Mouse (Mus musculus) midbrain, postnatal 0 days (tissue): ENCODE measurements around the gene Kat7. TPM values are rescaled to one million over a fixed set of nuclear protein-coding genes. Genes with fewer than 3 reads are reported as not detected.

Source experiments
- ATAC-seq: fragments of 200-750 bp; cut with Nextera tagmentation; 2 replicates; pipeline ENCODE4 v1.8.0; 2017; ENCODE audit warnings: moderate number of reproducible peaks, mild to moderate bottlenecking, moderate TSS enrichment, moderate library complexity; ENCODE audit not compliant: low FRiP score
- DNase-seq: peaks from one replicate; pipeline ENCODE4 v3.0.0-alpha.2; 2015; ENCODE audit warnings: low spot score
- H3K27ac ChIP-seq: fragments of 300-500 bp; sonication (generic); 2 replicates; pipeline ENCODE4 v1.5.1; 2014; ENCODE audit warnings: low read depth, mild to moderate bottlenecking, low read length, mixed read lengths
- H3K27me3 ChIP-seq: fragments of 300-500 bp; sonication (generic); 2 replicates; pipeline ENCODE4 v1.6.1; 2014; ENCODE audit warnings: low read length, control low read depth, mixed read lengths; ENCODE audit not compliant: insufficient read depth
- H3K36me3 ChIP-seq: fragments of 300-500 bp; sonication (generic); 2 replicates; pipeline ENCODE4 v1.6.1; 2014; ENCODE audit warnings: low read length, control low read depth, mixed read lengths; ENCODE audit not compliant: insufficient read depth
- H3K4me1 ChIP-seq: fragments of 300-500 bp; sonication (generic); 2 replicates; pipeline ENCODE4 v1.6.1; 2014; ENCODE audit warnings: mild to moderate bottlenecking, control low read depth, antibody characterized with exemption, low read length, mixed read lengths; ENCODE audit not compliant: insufficient read depth
- H3K4me2 ChIP-seq: fragments of 300-500 bp; sonication (generic); 2 replicates; pipeline ENCODE4 v1.6.1; 2014; ENCODE audit warnings: low read depth, mild to moderate bottlenecking, low read length, mixed read lengths; ENCODE audit not compliant: poor library complexity, severe bottlenecking
- H3K4me3 ChIP-seq: fragments of 300-500 bp; sonication (generic); 2 replicates; pipeline ENCODE4 v1.5.1; 2014; ENCODE audit warnings: low read depth, mild to moderate bottlenecking, low read length, moderate library complexity
- H3K9ac ChIP-seq: fragments of 300-500 bp; sonication (generic); replicated peaks from 2 replicates; pipeline ENCODE4 v1.6.1; 2014; ENCODE audit warnings: mild to moderate bottlenecking, low read length, moderate library complexity, mixed read lengths; ENCODE audit not compliant: poor library complexity, severe bottlenecking
- H3K9me3 ChIP-seq: fragments of 300-500 bp; sonication (generic); 2 replicates; pipeline ENCODE4 v1.6.1; 2016; ENCODE audit warnings: low read length, control low read depth
- CTCF ChIP-seq: IDR thresholded peaks from 2 replicates; pipeline ENCODE4 v1.5.1; 2016; ENCODE audit warnings: antibody characterized with exemption, mild to moderate bottlenecking
- WGBS: fragments of 180-500 bp; shearing (Covaris S2); extraction: QIAGEN DNeasy Blood & Tissue Kit; methylation state at CpG from one replicate; pipeline ENCODE4 v1.1.7; 2014; 5-methylcytosine and 5-hydroxymethylcytosine counted together
- polyA plus RNA-seq: library from polyadenylated mRNA; unstranded; fragments of >200 nt; fragmentation: Nextera tagmentation; extraction: Ambion mirVana; gene quantifications from 2 replicates; pipeline ENCODE4 v1.2.1, GENCODE M21; 2015
- total RNA-seq: library from RNA; depleted of rRNA; stranded (reverse); fragments of >200 nt; gene quantifications from 2 replicates; pipeline ENCODE4 v1.2.3, GENCODE M21; 2014

The Kat7 gene
- total and polyA plus RNA-seq, 2 experiments from 2014 or later = 72.5 to 72.7 TPM

GRCm38 (mm10) chr11:95258490-95258889 lies 51.6 kb downstream of the Kat7 start:
- Histone ChIP-seq H3K9me3 (no peaks in the 10 kb centered on the region), H3K9ac (peak overlapping the region; percentile 78), H3K4me3 (peak overlapping the region; percentile 58), H3K4me1 (no peaks in the 10 kb centered on the region), H3K27ac (0 out of 2 replicates have a peak overlapping the region, but pooled peaks have one; percentile 32), H3K36me3 (no peaks in the 10 kb centered on the region), H3K27me3 (no peaks in the 10 kb centered on the region), H3K4me2 (peak overlapping the region; percentile 88)
- peak; percentile 65 for TF ChIP-seq CTCF
- peak; percentile 55; the same call in 1 of the 2 replicates for ATAC-seq
- peak; percentile 62 for DNase-seq
- WGBS = under 1% methylated on average over 25 of the region's 26 CpGs

- H3K27ac ChIP-seq = no peak overlapping the region
- TF ChIP-seq CTCF = no peak
- peak overlapping the region; percentile 58; the same call in 1 of the 2 replicates for H3K4me3 ChIP-seq
- 67% methylated on average over 4 of the region's 4 CpGs for WGBS
- H3K4me2 ChIP-seq = peak overlapping the region; percentile 88
- no peak overlapping the region for H3K9ac ChIP-seq
- no peaks in the 10 kb centered on the region for H3K27me3 ChIP-seq
- no peak for DNase-seq
- H3K4me1 ChIP-seq = no peaks in the 10 kb centered on the region
- ATAC-seq = no peak
- H3K9me3 ChIP-seq = no peaks in the 10 kb centered on the region
- H3K36me3 ChIP-seq = no peaks in the 10 kb centered on the region
Observed at GRCm38 (mm10) chr11:95257930-95258329, 52.1 kb downstream of the Kat7 start.

DNA sequence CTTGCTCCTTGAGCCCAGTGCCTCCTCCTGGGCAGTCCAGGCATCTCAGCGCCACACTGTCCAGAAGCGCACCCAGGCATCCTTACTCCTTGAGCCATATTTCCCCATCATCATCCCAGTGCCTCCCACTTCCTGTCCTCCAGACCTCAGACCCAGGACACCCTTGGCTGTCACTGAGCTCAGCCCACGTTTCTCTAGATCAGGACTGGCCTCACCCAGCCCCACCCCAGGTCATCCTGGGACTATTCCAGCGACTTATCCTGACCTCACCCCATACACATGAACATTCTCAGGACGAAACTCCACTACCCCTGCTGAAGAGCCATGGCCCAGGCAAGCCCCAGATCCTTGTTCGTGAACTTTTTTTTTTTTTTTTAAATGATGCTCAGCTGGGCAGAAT lies 54.3 kb downstream of the Kat7 start:
- H3K4me3 ChIP-seq = no peak overlapping the region
- ATAC-seq = no peak

DNA sequence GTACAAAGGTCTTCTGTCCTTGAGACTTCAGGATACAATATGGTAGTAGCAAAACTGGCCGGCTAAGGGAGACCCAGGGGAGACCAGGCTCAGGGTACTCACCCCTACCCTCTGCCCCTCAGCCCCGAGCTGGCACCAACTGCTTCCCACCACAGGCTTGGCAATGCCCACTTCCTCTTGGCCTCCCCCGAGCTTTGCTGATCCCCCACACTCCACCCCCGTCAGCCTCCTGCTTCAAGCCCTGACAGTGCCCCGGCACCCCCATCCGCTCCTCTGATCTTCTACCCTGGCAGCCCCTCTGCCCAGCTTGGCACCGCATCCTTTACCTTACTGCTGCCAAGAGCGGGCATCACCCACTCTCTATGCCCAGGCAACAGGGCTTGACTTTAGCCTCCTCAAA lies 55.9 kb downstream of the Kat7 start:
- no peak overlapping the region for H3K4me3 ChIP-seq
- DNase-seq (peak; percentile 52), ATAC-seq (no peak)
- no peaks in the 10 kb centered on the region for H3K36me3 ChIP-seq
- H3K4me1 ChIP-seq = no peaks in the 10 kb centered on the region
- H3K9ac ChIP-seq = no peak overlapping the region
- 74% methylated on average over 8 of the region's 8 CpGs for WGBS
- no peaks in the 10 kb centered on the region for H3K9me3 ChIP-seq
- H3K27ac ChIP-seq = no peak overlapping the region
- H3K4me2 ChIP-seq = no peak overlapping the region
- H3K27me3 ChIP-seq = peaks cover 4% of the 10 kb centered on the region; the same call in 1 of the 2 replicates
- TF ChIP-seq CTCF = no peak

More for the DNA sequence above, 54.3 kb downstream of the Kat7 start:
- 78% methylated on average over 6 of the region's 6 CpGs for WGBS
- H3K4me2 ChIP-seq = no peak overlapping the region
- H3K4me1 ChIP-seq = no peaks in the 10 kb centered on the region
- H3K27ac ChIP-seq = no peak overlapping the region
- no peaks in the 10 kb centered on the region for H3K36me3 ChIP-seq
- no peaks in the 10 kb centered on the region for H3K9me3 ChIP-seq
- DNase-seq = no peak
- no peak overlapping the region for H3K9ac ChIP-seq
- TF ChIP-seq CTCF = no peak
- H3K27me3 ChIP-seq = no peaks in the 10 kb centered on the region

DNA sequence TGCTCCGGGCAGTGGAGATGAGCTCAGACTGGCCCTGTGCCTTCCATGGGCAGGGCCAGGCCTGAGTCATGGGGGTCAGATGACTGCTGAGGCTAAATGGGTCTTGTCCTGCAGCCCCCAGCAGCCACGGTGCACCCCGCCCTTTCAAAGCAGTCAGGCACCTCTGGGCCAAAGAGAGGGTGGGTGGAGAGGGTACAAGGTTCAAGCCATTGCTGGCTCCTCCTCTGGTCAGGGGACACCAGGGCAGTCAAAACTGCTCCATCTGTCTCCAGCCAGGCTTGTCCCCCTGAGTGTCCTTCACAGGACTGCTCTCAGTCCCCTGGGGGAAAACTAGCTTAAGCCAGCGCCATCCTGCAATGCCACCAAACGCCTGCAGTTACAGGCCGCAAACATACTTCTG lies 57.9 kb downstream of the Kat7 start:
- ATAC-seq = no peak
- no peak overlapping the region for H3K9ac ChIP-seq
- H3K9me3 ChIP-seq = no peaks in the 10 kb centered on the region
- peaks cover 4% of the 10 kb centered on the region; the same call in 1 of the 2 replicates for H3K27me3 ChIP-seq
- H3K36me3 ChIP-seq = no peaks in the 10 kb centered on the region
- no peak for TF ChIP-seq CTCF
- 75% methylated on average over 6 of the region's 6 CpGs for WGBS
- H3K27ac ChIP-seq = no peak overlapping the region
- DNase-seq = no peak
- H3K4me2 ChIP-seq = no peak overlapping the region
- H3K4me3 ChIP-seq = no peak overlapping the region
- H3K4me1 ChIP-seq = 0 out of 2 replicates have a peak, but pooled peaks cover 3% of the 10 kb centered on the region

DNA sequence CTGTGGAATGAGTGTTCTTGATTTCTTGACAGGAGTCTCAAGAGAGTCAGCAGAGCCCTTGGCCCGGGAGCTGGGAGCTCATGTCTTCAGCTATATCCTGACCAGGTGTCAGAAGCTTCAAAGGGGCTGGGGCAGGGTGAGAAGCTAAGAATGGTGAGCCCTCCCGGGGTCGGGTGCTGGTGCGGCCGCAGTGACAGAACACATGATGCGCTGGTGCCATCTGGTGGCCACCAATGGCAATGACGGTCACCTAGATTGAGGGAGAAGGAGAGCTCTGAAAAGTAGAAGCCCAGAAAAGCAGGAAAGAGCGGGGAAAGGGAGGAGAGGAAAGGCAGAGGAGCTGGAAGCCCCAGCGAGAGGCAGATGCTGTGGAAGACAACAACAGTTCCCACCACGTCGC lies 58.8 kb downstream of the Kat7 start:
- peak; percentile 78 for DNase-seq
- no peak for ATAC-seq
- Histone ChIP-seq H3K4me2 (no peak overlapping the region), H3K27me3 (peaks cover 4% of the 10 kb centered on the region; the same call in 1 of the 2 replicates), H3K27ac (no peak overlapping the region), H3K4me3 (no peak overlapping the region), H3K36me3 (no peaks in the 10 kb centered on the region), H3K9ac (no peak overlapping the region), H3K9me3 (no peaks in the 10 kb centered on the region), H3K4me1 (0 out of 2 replicates have a peak, but pooled peaks cover 4% of the 10 kb centered on the region)
- WGBS = 2% methylated on average over 11 of the region's 11 CpGs
- TF ChIP-seq CTCF = peak; percentile 97
